Mouse (Mus musculus): ENCODE results near the gene Acox3.

- TF ChIP-seq MAFK (IDR thresholded peaks at IDR 0.05; ENCODE audit: insufficient read depth, low read depth, low read length) (no peak), HCFC1 (IDR thresholded peaks at IDR 0.05; ENCODE audit: borderline replicate concordance, insufficient read depth, low read length) (no peak)
Observed at GRCm38 (mm10) chr5:35565217-35565616, 17.6 kb upstream of the Acox3 start.

Data from ES-E14 (cell line).